Mouse (Mus musculus) thymus, postnatal 10 days (tissue): ENCODE measurements at regions not wholly inside any gene's neighbourhood (a gene's known extent, or its start where the extent isn't known, plus 50 kb on each side); places are given as distances from the start of the nearest gene placed in this dataset.
"Not testable (repeated sequence)": the region's sequence is repeated elsewhere in the genome, so short reads cannot be mapped to it uniquely, and the experiment has no call there.

Experiments
- DNase-seq, 2 experiments: peaks; one replicate each; pipeline ENCODE4 v3.0.0; 2021; ENCODE audit warnings: low spot score in 2 of 2

DNA sequence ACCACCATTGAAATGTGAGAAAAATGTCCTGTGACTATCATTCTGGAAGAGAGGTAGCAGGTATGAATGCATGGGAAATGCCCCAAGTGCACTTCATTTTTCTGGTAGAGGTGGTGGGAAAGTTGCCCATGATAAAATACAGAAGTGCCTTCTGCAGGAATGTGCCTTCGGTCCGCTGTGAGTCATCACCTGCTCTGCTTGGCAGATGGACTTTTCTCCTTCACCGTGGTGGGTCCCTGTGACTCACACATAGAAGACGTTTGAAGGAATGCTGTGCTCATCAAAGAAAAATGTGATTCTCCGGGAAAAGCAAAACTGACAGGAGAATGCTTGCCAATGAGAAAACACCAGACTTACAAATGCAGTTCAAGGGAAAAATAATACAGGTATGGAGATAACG lies 126.8 kb downstream of the Tnfsf18 start:
- DNase-seq, result no peak

DNA sequence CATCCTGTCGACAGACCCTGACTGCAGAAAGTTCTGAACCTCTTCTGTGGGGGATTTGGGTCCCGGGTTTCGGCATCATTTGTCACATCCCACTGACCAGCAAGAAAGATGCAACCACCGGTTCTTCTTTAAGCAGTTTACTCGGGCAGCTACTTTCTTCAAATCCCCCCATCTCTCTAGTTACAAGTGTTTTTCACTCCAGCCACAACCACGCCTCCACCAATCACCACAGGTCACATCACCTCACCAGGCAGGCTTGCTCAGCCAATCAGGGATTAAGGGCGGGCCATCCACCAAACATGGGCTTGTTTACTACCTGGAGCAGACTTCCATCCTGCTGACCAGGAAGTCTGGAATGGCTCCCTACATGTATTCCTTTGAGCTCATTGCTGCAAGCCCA lies 119.6 kb downstream of the Tnfsf18 start:
- DNase-seq, result not testable (repeated sequence)

DNA sequence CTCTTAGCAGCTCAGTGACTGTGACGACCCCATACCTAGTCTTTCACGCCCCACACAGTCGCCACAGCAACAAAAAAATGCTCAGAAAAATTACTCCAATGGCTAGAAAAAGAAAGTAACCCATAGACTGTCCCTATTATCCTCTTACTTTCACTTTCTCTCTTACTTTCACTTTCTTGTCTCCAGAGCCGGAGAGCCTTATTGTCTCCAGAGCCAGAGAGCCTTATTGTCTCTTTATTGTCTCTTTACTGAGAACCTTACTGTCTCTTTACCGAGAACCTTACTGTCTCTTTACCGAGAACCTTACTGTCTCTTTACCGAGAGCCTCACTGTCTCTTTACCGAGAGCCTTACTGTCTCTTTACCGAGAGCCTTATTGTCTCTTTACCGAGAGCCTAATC lies 119.2 kb downstream of the Tnfsf18 start:
- DNase-seq, result not testable (repeated sequence)

DNA sequence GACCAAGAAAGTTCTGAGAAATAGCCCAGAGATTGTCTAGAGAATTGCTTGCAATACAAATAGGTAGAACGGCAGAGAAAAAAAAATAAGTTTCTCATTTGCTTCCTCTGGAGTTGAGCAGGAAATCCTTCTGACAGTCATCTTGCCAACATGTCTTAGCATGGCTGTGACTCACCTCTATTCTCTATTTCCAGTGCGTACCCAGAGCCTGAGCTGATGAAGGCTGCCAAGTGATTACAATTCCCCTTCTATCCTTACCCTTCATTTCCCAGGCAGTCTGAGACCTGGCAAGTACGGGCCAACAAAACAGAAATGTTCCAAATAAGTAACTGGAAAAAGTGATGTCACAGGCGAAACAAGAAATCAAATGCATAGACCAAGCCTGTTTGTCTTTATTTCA lies 113.0 kb downstream of the Tnfsf18 start:
- DNase-seq, result no peak

DNA sequence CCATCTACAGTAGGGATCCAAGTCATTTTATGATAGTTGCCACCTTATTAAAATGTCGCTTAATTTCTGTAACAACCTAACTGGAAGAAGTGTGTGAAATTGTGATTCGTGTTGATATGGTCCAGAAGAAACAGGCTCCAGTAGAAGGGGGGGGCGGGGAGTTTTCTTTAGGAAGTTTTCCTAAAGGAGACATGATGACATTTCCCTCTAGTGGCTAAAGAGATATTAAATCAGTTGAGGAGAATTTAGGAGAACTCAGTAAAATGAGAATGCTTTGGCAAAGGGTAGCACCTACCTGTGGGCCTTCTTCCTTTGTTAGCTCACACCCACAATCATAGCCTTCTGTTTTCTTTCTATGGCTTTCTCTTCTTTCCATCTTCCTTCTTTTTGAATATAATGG lies 107.7 kb downstream of the Tnfsf18 start:
- DNase-seq, result no peak

DNA sequence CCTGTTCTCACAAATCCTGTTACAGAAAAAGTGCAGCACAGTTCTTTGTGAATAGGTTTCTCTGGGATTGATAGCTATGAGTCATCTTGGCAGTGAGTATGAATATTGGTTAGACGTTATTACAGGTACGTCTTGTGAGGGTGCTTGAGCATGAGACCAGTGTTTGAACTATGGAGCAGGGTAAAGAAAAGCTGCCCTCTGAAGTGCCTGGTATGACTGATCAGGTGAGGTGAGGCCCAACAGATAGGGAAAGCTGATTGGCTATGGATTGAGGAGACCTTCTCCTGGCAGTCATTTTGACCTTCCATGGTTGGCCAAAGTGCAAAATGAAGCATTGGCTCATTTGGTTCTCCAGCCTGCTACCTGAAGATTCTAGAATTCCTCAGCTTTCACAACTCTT lies 106.7 kb downstream of the Tnfsf18 start:
- DNase-seq, result no peak

DNA sequence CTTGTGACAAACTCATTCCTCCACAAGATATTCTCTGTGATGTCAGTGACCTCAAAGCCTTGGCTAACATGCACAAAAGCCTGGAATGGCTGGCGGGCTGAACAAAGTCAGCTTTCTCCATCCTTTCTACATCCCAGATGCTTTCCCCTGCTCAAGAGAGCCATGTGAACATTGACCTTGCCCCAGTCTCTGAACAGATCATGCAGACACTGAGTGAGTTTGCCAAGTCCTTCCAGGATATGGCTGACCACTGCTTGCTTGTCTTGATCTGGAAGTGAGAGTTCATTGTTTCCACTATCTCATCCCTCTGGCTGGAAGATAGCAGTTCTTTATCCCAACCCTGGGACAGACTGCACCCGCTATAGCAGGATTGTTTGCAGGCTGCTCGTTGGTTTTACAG lies 103.7 kb downstream of the Tnfsf18 start:
- DNase-seq, result no peak

DNA sequence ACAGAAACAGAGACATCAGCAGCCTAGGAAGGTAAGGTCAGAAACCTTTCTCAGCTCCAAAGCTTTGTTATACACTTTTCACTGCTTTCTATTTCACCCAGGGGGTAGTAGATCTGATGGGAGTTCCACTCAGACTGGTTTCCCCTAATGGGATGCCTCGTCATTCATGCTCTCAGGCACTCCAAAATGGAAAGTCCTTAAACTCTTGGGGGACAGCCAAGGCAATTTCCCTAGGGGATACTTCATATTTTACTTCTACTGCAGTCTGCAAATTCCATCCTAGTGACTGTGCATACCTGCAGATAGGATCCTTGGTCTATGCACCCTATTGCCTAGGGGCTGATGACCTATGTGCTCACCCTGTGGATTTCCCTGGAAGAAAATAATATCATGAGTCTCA lies 82.1 kb downstream of the Tnfsf18 start:
- no peak for DNase-seq

DNA sequence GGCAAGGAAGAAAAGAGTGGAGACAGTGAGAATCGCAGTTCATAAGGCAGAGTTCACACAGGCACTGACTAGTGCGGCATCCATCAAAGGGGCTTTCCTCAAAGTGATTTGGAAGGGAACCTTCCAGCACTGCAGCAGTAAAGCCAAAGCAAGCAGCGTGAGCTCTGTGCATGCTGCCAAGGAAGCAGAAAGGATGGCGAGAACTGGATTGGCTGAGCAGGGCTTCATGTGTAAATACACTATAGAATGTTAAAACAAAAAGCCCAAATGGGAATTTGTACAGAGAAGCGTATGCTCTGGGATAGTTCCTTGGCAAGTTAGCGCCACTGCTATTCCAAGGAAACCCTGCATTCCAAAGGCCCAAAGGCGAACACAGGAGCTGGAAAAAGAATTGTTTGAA lies 81.5 kb downstream of the Tnfsf18 start:
- no peak for DNase-seq

DNA sequence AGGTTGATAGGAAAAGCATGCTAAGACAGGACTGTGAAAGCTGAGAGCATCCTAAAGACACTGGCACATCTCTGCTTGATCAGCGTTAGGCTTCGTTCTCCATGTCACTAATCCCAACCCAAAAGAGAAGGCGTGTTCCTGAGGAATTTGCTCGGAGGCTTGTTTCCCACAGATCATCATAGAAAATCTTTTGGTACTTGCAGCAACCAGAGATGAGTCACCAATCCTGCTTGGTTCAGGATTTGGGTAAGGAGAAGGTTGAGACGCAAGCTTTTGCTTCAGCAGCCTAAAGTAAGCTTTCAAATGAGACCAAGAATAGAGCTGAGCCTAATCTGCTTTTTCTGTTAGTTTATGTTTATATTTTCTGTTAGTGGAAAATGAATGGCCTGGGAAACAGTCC lies 80.7 kb downstream of the Tnfsf18 start:
- DNase-seq, result no peak

DNA sequence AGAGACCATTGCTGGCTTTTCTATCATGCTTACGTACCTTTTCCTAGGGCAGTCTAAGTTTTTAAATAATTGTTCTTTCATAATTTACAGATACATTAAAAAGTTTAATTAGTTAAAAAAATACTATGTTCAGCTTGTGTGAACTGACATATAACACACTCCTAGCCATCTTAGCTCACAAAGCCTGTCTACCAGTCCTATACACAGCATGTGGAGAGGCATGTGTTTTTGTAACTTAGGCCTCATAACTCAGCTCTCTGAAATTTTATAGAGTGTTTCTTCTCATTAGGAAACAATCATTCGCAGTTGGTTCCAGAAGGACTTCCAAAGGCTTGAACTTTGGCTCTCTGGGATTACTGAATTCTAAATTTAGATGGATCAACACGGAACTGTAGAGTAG lies 76.3 kb downstream of the Tnfsf18 start:
- DNase-seq, result no peak

DNA sequence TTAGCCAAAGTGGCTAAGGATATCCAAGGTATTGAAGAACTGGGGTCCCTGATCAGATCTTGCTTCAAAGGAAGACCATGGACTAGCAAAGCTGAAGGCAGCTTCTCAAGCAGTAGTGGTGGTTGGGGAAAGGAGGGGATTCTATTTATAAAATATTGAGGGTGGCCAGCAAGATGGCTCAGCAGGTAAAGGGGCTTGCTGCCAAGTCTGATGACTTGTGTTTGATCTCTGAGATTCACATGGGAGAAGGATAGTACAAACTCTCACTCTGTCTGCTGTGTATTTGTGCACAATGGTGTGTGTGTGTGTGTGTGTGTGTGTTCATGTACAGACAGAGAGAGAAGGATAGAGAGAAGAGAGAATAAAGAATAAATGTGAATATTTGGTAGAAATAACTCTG lies 73.4 kb downstream of the Tnfsf18 start:
- DNase-seq, result no peak

DNA sequence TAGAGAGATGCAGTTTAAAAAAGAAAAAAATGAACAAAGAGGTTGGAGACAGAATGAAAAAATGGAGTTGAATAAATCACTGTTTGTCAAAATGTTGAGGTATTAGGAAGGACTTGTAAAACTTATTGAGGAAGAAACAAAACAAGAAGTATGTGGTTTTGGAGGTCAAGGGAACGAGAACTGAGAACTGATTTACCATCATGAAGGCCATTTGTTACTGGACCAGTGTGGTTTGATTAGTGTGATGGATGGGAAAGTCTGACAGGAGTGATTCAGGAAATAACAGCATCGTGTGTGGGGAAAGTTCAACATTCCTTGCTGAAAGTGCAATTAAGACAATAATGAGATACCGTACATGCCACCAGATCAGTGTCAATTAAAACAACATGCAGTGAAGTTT lies 65.9 kb downstream of the Tnfsf18 start:
- DNase-seq, result no peak
